Mouse (Mus musculus): ENCODE measurements at regions not wholly inside any gene's neighbourhood (a gene's known extent, or its start where the extent isn't known, plus 50 kb on each side); places are given as distances from the start of the nearest gene placed in this dataset.

DNA sequence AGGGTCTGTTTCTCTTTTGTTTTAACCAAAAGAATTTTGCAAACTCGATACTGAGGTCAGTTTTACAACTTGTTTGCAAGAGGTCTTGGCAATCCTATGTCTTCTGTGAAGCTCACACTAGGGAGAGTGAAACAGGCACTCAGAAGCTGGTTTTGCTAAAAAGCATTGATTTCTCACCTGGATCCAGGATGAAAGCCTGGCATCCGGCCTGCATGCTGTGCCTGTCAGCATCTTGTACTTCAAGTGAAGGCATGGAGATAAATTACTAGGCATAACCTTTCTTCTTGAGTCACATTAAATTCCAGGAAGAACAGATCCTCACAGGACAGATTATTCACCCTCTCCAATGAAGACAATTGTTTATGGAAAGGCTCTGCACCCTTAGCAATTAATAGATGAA is 477.5 kb downstream of the Btbd3 start:
- H3K4me3 ChIP-seq = no peak overlapping the region
- H3K9ac ChIP-seq = no peak overlapping the region
- H3K4me2 ChIP-seq = no peak overlapping the region
- ATAC-seq = no peak
- H3K9me3 ChIP-seq (replicated peaks) = no peaks in the 10 kb centered on the region
- H3K27me3 ChIP-seq = no peaks in the 10 kb centered on the region
- H3K4me1 ChIP-seq = no peaks in the 10 kb centered on the region
- WGBS = 84% methylated on average over 2 of the region's 2 CpGs
- no peaks in the 10 kb centered on the region for H3K36me3 ChIP-seq (ENCODE audit: poor library complexity, severe bottlenecking)
- H3K27ac ChIP-seq = no peak overlapping the region

DNA sequence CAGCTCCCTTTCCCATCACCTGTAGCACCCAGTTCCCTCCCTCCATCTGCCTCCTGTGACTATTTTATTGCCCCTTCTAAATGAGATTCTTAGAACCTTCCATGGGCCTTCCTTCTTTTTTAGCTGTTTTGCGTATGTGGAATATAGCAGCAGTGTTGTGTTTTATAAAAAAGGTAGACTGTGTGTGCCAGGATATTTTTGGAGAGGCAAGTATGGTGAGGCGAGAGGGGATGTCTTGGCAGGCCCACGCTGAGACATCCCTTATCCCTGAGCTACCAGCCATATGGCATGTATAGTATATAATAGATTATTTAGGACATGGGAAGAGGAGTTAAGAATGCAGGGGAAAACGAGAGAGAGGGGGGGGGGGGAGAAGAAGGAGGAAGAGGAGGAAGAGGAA is 488.4 kb downstream of the Btbd3 start:
- Histone ChIP-seq H3K4me3 (no peak overlapping the region), H3K4me2 (no peak overlapping the region), H3K9me3 (replicated peaks) (no peaks in the 10 kb centered on the region), H3K27ac (no peak overlapping the region), H3K4me1 (no peaks in the 10 kb centered on the region), H3K36me3 (ENCODE audit: poor library complexity, severe bottlenecking) (no peaks in the 10 kb centered on the region), H3K9ac (no peak overlapping the region), H3K27me3 (no peaks in the 10 kb centered on the region)
- ATAC-seq = no peak
- WGBS = 81% methylated on average over 4 of the region's 4 CpGs

DNA sequence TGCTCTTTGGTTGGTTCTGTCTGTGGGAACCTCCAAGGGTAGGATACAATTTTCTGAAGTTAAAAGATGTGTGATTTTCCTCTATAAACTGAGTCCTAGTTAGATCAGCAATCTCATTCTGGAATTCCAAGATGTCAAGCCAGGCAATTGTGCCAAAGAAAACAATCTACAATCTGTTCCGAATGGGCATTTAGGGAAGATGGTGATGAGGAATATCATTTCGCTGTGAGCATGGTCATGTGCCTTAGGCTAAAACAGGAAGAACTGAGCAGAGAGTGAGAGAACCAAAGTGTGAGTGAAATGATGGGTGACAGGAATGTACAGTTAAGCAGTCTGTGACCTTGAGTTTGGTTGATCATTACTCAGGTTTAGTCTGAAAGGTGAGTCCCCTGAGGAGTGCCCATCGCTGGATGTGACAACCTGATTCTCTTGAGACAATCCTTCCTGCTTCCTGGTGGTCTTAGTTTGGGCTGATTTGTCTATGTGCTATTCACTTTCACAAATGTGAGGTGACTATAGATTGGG is 504.1 kb downstream of the Btbd3 start:
- no peak for ATAC-seq
- Histone ChIP-seq H3K9ac (no peak overlapping the region), H3K4me1 (no peaks in the 10 kb centered on the region), H3K9me3 (replicated peaks) (no peaks in the 10 kb centered on the region), H3K36me3 (ENCODE audit: poor library complexity, severe bottlenecking) (no peaks in the 10 kb centered on the region), H3K27me3 (no peaks in the 10 kb centered on the region), H3K4me3 (no peak overlapping the region), H3K4me2 (no peak overlapping the region), H3K27ac (no peak overlapping the region)
- 93% methylated on average over 3 of the region's 3 CpGs for WGBS

DNA sequence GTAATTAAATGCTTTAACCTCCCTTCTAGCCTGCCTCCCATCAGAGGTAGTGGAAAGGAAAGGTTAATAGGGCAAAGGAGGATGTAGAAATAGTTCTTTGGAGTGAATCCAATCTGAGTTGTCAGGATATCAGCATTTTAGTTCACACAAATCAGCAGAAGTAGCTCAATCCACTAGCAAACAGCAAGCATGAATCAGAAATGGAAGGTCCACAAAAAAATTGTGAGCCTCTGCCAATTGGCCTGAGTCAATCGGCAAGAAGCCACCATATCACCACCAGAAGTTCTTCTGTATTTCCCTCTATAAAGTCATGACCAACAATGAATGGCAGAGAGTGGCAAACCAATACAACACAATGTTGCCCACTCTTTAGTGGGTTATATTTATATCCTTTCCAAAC is 505.0 kb downstream of the Btbd3 start:
- Histone ChIP-seq H3K36me3 (ENCODE audit: poor library complexity, severe bottlenecking) (no peaks in the 10 kb centered on the region), H3K9ac (no peak overlapping the region), H3K9me3 (replicated peaks) (no peaks in the 10 kb centered on the region), H3K4me2 (no peak overlapping the region), H3K27ac (no peak overlapping the region), H3K4me1 (peaks cover 3% of the 10 kb centered on the region; the same call in 1 of the 2 replicates), H3K27me3 (no peaks in the 10 kb centered on the region), H3K4me3 (no peak overlapping the region)
- no peak for ATAC-seq
- WGBS = 94% methylated on average over 1 of the region's 1 CpGs

DNA sequence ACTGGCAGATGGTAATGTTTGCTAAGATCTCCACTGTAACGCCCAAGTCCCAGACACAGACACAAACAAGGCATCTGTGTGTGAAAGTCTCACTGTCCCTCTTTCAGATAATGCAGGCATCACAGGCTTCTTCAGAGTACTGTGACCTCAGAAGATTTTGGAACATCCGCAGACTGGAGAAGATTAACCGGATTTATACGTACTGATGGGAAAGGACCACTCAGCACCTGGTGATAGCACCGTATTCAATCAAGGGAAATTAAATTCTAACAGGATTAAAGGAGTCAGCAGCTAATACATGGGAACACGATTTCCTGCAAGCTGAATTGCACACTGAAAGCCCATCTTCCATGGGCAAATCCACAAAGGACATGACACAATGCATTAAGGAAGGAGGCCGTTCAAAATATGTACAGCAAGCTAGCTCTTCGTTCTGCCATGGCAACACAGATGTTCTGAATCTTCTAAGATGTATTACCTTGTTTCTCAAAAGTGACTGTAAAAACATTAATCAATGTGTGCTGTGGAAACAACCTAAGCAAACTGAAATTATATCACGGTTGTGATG is 510.0 kb downstream of the Btbd3 start:
- ATAC-seq = no peak
- H3K9ac ChIP-seq = no peak overlapping the region
- H3K27ac ChIP-seq = no peak overlapping the region
- H3K4me3 ChIP-seq = no peak overlapping the region
- H3K36me3 ChIP-seq (ENCODE audit: poor library complexity, severe bottlenecking) = no peaks in the 10 kb centered on the region
- WGBS = 67% methylated on average over 9 of the region's 9 CpGs
- H3K4me2 ChIP-seq = no peak overlapping the region
- no peaks in the 10 kb centered on the region for H3K9me3 ChIP-seq (replicated peaks)
- no peaks in the 10 kb centered on the region for H3K27me3 ChIP-seq
- H3K4me1 ChIP-seq = peaks cover 6% of the 10 kb centered on the region; the same call in 1 of the 2 replicates

DNA sequence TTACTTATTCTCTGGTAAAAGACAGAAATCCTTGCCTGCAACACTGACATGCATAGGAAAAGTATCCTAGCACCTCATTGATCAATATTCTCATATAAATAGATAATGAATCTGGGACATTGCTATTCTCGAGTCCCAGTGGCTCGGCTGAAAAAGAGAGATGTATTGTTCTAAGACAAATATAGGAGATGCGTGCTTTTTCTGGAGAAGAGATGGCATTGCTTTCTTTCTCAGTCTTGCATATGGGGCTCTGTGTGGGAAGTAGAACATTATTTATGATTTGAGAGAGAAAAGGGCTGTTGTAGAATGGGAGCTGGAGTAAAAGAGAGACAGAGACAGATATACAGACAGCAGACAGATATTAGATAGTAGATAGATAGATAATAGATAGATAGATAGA is 527.4 kb downstream of the Btbd3 start:
- 90% methylated on average over 3 of the region's 3 CpGs for WGBS
- Histone ChIP-seq H3K4me2 (no peak overlapping the region), H3K36me3 (ENCODE audit: poor library complexity, severe bottlenecking) (no peaks in the 10 kb centered on the region), H3K9me3 (replicated peaks) (no peaks in the 10 kb centered on the region), H3K4me1 (no peaks in the 10 kb centered on the region), H3K4me3 (no peak overlapping the region), H3K27me3 (no peaks in the 10 kb centered on the region), H3K27ac (no peak overlapping the region), H3K9ac (no peak overlapping the region)
- ATAC-seq = no peak

DNA sequence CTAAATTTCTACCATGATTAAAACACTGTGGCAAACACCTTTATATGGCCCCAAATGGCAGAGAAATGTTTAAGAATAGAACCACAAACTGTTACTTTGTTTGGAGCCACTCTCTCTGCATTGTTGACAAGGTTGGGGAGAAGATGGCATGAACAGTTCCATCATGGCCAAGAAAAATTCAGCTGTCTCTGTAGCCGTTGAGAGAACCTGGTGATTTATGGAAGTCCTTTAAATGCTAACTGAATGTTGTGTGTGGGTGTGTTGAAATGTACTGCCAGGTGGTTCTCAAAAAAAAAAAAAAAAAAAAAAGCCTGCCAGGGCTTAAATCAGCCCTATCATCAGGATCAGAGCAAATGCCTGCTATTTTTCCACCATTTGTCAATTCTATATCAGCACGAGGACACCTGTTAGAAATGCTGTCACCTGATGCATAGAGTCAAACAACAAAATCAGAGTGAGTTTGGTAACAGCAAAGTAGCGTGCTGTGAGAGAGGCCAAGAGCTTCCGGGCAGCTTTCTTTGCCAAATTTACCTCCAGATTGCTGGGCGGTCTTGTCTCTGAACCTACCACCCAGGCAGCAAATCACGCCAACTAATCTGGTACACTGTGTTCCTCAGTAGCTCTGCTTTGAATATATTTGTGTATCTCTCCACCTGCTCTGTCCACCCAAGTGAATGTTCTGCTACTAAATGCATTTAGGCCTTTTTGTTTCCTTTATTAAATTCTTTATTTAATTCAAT is 536.5 kb downstream of the Btbd3 start:
- Histone ChIP-seq H3K9ac (no peak overlapping the region), H3K4me2 (no peak overlapping the region), H3K4me1 (no peaks in the 10 kb centered on the region), H3K27me3 (no peaks in the 10 kb centered on the region), H3K4me3 (no peak overlapping the region), H3K9me3 (replicated peaks) (no peaks in the 10 kb centered on the region), H3K27ac (no peak overlapping the region), H3K36me3 (ENCODE audit: poor library complexity, severe bottlenecking) (no peaks in the 10 kb centered on the region)
- ATAC-seq = no peak
- WGBS = 87% methylated on average over 6 of the region's 6 CpGs

DNA sequence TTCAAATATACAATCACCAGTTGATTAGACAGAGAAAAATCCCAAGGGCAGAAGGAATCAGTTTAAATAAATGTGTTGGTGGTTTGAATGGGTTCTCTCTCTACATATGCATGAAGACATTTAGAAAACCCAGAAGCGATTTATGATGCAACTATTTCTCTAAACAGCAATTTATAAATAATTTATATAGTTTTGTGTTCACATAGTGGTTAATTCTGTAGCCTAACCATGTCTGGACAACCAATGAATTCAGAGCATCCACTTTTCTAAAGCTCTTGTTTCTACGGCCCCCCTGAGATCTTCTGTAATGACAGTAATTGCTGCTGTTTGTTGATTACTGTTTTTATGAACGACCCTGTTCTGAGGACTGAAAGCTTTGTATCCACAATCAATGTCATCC is 549.8 kb downstream of the Btbd3 start:
- Histone ChIP-seq H3K4me1 (no peaks in the 10 kb centered on the region), H3K27ac (no peak overlapping the region), H3K36me3 (ENCODE audit: poor library complexity, severe bottlenecking) (no peaks in the 10 kb centered on the region), H3K4me2 (no peak overlapping the region), H3K4me3 (no peak overlapping the region), H3K27me3 (no peaks in the 10 kb centered on the region), H3K9ac (no peak overlapping the region), H3K9me3 (replicated peaks) (no peaks in the 10 kb centered on the region)
- no peak for ATAC-seq
- 68% methylated on average over 3 of the region's 3 CpGs for WGBS

DNA sequence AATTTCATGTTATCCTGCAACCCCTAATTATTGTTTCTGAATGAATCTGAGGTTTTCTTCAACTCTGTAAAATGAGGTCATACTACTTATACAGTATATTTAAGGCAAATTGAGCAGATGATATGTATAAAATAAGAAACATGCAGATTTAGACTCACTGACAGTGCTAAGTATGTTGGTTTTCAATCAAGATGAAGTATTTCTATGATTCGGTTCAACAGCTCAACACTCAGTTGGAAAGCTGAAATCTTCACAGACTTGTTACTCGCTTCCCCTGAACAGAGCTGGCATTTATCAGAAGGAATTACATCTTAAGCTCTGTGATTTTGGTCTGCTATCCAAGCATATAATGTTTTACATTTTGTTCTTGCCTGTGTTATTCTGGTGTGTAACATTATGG is 553.4 kb downstream of the Btbd3 start:
- Histone ChIP-seq H3K4me3 (no peak overlapping the region), H3K9me3 (replicated peaks) (no peaks in the 10 kb centered on the region), H3K36me3 (ENCODE audit: poor library complexity, severe bottlenecking) (no peaks in the 10 kb centered on the region), H3K4me2 (no peak overlapping the region), H3K4me1 (no peaks in the 10 kb centered on the region), H3K27ac (no peak overlapping the region), H3K9ac (no peak overlapping the region), H3K27me3 (no peaks in the 10 kb centered on the region)
- 93% methylated on average over 2 of the region's 2 CpGs for WGBS
- no peak for ATAC-seq

DNA sequence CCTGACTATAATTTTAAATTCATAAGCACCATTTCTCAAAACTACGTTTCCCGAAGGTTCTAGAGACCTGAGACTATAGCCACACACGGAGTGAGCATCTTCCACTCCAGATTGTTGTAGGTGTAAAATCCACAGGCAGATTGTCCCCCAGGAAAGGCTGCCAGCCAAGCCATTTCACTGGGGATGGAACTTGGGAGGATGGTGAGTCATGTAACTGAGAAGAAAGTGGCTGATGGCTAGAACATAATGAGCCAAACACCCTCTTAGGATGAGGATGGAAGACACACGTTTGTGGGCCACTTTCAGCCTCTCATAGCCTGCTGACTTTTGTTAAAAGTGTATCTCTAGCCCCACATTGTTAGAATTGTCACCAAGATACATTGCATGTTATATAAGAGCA is 564.1 kb downstream of the Btbd3 start:
- Histone ChIP-seq H3K4me3 (no peak overlapping the region), H3K9me3 (replicated peaks) (no peaks in the 10 kb centered on the region), H3K27ac (no peak overlapping the region), H3K4me2 (no peak overlapping the region), H3K36me3 (ENCODE audit: poor library complexity, severe bottlenecking) (no peaks in the 10 kb centered on the region), H3K4me1 (no peaks in the 10 kb centered on the region), H3K27me3 (no peaks in the 10 kb centered on the region), H3K9ac (no peak overlapping the region)
- ATAC-seq = no peak
- 91% methylated on average over 4 of the region's 4 CpGs for WGBS

DNA sequence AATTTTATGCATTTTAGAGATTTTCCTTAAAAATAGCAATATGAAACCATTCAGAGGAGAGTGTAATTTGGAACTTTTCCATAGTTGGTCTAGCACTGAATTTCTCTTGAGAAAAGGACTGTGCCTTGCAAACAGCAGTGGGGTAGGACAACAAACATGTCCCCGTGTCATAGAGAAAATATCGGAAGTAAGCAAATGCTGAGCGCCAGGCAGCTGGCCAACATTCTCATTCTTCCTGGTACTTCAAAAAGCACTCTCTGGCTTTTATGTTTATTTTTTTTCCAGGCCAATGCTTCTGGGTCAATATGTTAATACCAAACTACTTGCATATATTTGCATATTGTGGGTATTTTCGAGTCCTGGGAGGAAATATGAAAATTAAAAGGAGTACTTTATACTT is 568.5 kb downstream of the Btbd3 start:
- H3K4me2 ChIP-seq = no peak overlapping the region
- H3K4me3 ChIP-seq = no peak overlapping the region
- 0 out of 2 replicates have a peak, but pooled peaks cover 6% of the 10 kb centered on the region for H3K4me1 ChIP-seq
- H3K27ac ChIP-seq = no peak overlapping the region
- H3K9ac ChIP-seq = no peak overlapping the region
- no peaks in the 10 kb centered on the region for H3K27me3 ChIP-seq
- 53% methylated on average over 4 of the region's 4 CpGs for WGBS
- no peak for ATAC-seq
- H3K36me3 ChIP-seq (ENCODE audit: poor library complexity, severe bottlenecking) = no peaks in the 10 kb centered on the region
- no peaks in the 10 kb centered on the region for H3K9me3 ChIP-seq (replicated peaks)

DNA sequence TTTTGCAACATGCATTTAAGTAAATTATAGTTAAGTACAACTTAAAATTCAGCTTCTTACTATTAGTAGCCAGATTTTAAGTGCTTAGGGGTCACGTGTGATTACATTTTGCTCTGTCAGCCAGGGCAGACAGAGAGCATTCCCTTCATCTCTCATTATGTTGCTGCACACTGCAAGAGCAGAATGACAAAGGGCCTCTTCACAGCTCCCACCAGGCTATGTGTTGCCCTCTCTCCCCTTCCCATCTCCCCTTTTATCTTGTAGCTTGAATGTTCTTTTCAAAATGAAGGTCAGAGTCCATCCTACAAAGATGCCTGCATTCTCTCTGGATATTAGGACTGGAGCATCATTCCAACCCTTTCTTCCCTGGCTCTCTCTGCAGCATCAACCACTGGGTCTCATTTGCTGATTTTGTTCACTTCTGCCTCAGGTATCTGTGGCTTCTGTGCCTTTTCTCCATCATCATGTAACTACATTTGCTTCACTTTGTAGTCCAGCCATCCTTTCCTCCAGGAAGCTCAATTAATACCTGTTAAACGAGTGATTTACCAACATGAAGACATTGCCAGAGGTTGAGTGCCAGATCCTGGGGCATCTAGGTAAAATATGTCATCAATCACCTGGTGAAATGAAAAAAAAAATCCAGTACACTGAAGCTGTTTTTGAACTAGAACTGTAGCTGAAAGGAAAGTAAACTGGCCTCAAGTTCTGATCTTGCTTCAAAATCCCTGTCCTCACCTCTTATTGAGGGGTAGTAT is 571.6 kb downstream of the Btbd3 start:
- H3K27me3 ChIP-seq = no peaks in the 10 kb centered on the region
- 0 out of 2 replicates have a peak, but pooled peaks cover 6% of the 10 kb centered on the region for H3K4me1 ChIP-seq
- no peak overlapping the region for H3K9ac ChIP-seq
- H3K9me3 ChIP-seq (replicated peaks) = no peaks in the 10 kb centered on the region
- ATAC-seq = peak; percentile 75; the same call in 1 of the 2 replicates
- H3K27ac ChIP-seq = no peak overlapping the region
- H3K4me3 ChIP-seq = no peak overlapping the region
- no peak overlapping the region for H3K4me2 ChIP-seq
- no peaks in the 10 kb centered on the region for H3K36me3 ChIP-seq (ENCODE audit: poor library complexity, severe bottlenecking)
- 53% methylated on average over 2 of the region's 2 CpGs for WGBS

Measured in forebrain, embryonic 13.5 days (tissue).